Mouse (Mus musculus): ENCODE results near the gene Syngr4. TPM values are rescaled to one million over a fixed set of nuclear protein-coding genes. Genes with fewer than 3 reads are reported as not detected.
"Not testable (repeated sequence)": the region's sequence is repeated elsewhere in the genome, so short reads cannot be mapped to it uniquely, and the experiment has no call there.

Gene Syngr4
- polyA plus RNA-seq (2015; fragmentation: Nextera tagmentation; extraction: Ambion mirVana): 0.37 and 0.52 TPM in 2 replicates

DNA sequence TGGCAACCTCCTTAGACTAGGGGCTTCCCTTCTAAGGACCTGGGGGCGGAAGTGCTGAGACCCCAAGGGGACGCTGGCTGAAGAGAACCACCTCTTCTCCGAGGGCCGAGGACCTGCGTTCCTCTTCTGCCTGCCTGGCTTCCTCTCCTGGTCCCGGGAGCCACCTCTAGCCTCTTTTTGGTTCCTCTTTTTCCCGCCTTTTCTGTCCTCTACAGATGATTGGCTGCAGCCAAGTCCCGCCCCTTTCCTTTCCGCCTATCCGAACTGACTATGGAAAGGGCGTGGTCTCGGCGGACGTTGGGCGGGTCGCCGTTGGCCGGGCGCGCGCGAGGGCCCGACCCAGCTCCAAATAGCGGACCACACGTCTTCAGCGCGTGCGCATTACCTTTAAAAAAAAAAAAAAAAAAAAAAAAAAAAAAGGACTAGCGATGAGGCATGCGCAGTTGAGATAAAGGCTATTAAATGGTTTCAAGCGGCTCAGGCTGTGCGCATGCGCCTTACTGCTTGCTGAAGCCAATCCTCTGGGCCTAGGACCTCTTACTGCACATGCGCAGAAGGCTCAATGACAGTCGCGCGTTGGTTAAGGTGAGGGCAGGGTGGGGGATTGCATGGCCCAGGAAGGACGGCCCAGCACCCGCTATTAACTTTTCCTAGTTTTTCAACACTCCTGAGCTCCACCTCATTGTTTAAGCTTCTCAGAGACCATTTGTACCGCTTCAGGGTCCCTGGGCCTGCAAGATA is at the start of gene Syngr4, which contains the start of gene Tmem143:
Syngr4 (minus strand) TSS at position 198 of the 741 bp plus-strand sequence.
Tmem143 (plus strand) TSS at position 425 of the 741 bp plus-strand sequence.
- H3K27me3 ChIP-seq (replicated peaks): no peaks in the 10 kb centered on the region
- peak; percentile 93 for ATAC-seq (ENCODE audit: low FRiP score)
- peak within 1 kb of the TSS; percentile 64 for H3K9ac ChIP-seq (replicated peaks)
- H3K9me3 ChIP-seq (replicated peaks): no peaks in the 10 kb centered on the region
- H3K4me3 ChIP-seq (replicated peaks): peak within 1 kb of the TSS; percentile 56
- under 1% methylated on average over 40 of the region's 40 CpGs for WGBS
- H3K27ac ChIP-seq (replicated peaks): peak within 1 kb of the TSS; percentile 84
- peak within 1 kb of the TSS; percentile 92 for H3K4me2 ChIP-seq
- peaks cover 15% of the 10 kb centered on the region for H3K4me1 ChIP-seq
- H3K36me3 ChIP-seq: no peaks in the 10 kb centered on the region

DNA sequence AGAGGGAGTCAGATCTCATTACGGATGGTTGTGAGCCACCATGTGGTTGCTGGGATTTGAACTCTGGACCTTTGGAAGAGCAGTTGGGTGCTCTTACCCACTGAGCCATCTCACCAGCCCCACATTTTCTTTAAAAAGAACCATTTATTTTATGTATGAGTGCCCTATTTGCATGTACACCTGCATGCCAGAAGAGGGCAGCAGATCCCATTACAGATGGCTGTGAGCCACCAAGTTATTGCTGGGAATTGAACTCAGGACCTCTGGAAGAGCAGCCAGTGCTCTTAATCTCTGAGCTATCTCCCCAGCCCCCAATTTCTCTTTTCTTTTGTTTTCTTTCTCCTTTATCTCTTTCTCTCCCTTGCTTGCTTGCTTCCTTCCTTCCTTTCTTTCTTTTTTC is 46.8 kb upstream of the Syngr4 start:
- not testable (repeated sequence) for H3K27me3 ChIP-seq (replicated peaks); H3K9ac ChIP-seq (replicated peaks); H3K36me3 ChIP-seq; H3K4me2 ChIP-seq; H3K4me1 ChIP-seq; H3K9me3 ChIP-seq (replicated peaks); ATAC-seq (ENCODE audit: low FRiP score); H3K4me3 ChIP-seq (replicated peaks); H3K27ac ChIP-seq (replicated peaks)
- 69% methylated on average over 1 of the region's 1 CpGs for WGBS

DNA sequence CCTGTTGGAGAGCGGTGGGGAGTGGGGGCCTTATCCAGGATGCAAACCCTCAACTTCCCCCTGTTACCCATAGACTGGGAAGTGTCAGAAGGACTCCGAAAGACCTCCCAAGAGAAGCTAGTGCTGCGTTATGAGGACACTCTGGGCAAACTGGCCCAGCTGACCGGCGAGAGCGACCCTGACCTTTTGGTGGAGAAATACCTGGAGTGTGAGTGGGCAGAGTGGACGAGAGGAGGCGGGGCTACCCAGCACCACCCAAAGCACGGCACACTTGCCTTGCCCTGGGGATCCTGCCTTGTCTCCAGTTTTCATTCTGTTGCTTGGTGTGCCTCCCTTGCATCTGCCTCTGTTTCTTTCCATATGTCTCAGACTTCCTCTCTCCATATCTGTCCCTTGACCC is 45.5 kb upstream of the Syngr4 start:
- H3K4me2 ChIP-seq: no peak overlapping the region
- no peaks in the 10 kb centered on the region for H3K36me3 ChIP-seq
- H3K9me3 ChIP-seq (replicated peaks): no peaks in the 10 kb centered on the region
- H3K4me3 ChIP-seq (replicated peaks): no peak overlapping the region
- H3K27me3 ChIP-seq (replicated peaks): no peaks in the 10 kb centered on the region
- ATAC-seq (ENCODE audit: low FRiP score): no peak
- 84% methylated on average over 9 of the region's 9 CpGs for WGBS
- no peak overlapping the region for H3K27ac ChIP-seq (replicated peaks)
- no peaks in the 10 kb centered on the region for H3K4me1 ChIP-seq
- no peak overlapping the region for H3K9ac ChIP-seq (replicated peaks)

DNA sequence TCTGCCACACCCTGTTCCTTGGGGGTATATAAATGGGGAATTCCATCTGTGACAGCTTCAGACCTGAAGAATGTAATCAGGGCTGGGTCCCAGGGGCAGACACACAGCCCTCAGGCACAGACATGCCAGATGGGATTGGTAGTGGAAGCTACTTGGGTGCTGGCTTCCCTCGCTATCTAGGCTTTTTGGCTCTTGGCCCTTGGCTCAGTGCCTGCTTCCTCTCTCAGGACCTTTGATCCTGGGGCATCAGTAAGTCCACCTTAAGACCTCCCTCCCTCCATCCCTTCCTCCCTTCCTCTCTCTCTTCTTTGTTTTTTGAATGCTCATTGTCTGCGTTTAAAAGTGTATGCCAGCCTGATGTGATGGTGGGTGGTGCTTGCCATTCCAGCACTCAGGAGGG is 43.3 kb upstream of the Syngr4 start:
- Histone ChIP-seq H3K4me2 (no peak overlapping the region), H3K27ac (replicated peaks) (no peak overlapping the region), H3K27me3 (replicated peaks) (no peaks in the 10 kb centered on the region), H3K36me3 (no peaks in the 10 kb centered on the region), H3K9me3 (replicated peaks) (no peaks in the 10 kb centered on the region), H3K4me3 (replicated peaks) (no peak overlapping the region), H3K9ac (replicated peaks) (no peak overlapping the region), H3K4me1 (no peaks in the 10 kb centered on the region)
- WGBS: 43% methylated on average over 2 of the region's 2 CpGs
- no peak for ATAC-seq (ENCODE audit: low FRiP score)

DNA sequence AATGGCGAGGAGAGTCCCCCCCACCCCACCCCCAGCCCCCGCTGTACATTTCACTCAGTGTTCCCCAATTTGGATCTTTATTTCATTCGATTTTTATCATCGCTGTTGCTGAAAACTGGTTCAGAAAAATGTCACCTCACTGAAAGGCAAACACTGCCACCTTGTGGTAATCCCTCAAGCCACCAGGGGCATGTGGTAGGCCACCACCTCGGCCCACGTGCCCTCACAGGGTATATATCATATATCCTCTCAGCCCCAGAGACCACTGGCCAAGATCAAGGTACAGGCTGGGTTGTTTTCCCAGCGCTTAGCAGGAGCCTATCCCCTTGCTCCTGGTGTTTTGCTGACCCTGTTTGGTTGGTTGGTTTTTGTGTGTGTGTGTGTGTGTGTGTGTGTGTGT is 38.6 kb upstream of the Syngr4 start:
- no peaks in the 10 kb centered on the region for H3K27me3 ChIP-seq (replicated peaks)
- no peaks in the 10 kb centered on the region for H3K36me3 ChIP-seq
- H3K9ac ChIP-seq (replicated peaks): no peak overlapping the region
- H3K9me3 ChIP-seq (replicated peaks): no peaks in the 10 kb centered on the region
- 24% methylated on average over 7 of the region's 7 CpGs for WGBS
- no peak overlapping the region for H3K4me2 ChIP-seq
- ATAC-seq (ENCODE audit: low FRiP score): no peak
- H3K4me3 ChIP-seq (replicated peaks): no peak overlapping the region
- H3K4me1 ChIP-seq: no peaks in the 10 kb centered on the region
- H3K27ac ChIP-seq (replicated peaks): no peak overlapping the region

DNA sequence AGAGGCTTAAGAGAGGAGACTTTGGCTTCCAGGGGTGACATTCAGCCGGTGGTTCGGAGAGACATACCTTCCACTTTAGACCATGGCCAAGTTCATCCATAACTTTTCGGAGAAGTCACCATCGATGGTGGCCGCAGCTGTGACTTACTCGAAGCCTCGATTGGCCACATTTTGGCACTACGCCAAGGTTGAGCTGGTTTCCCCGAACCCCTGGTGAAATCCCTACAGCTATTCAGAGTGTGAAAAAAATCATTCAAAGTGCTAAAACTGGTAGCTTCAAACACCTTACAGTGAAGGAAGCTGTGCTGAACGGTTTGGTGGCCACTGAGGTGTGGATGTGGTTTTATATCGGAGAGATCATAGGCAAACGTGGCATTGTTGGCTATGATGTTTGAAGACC is 37.3 kb upstream of the Syngr4 start:
- H3K9me3 ChIP-seq (replicated peaks); ATAC-seq (ENCODE audit: low FRiP score); H3K27ac ChIP-seq (replicated peaks); H3K27me3 ChIP-seq (replicated peaks); H3K9ac ChIP-seq (replicated peaks); H3K4me3 ChIP-seq (replicated peaks); H3K4me1 ChIP-seq; H3K36me3 ChIP-seq; H3K4me2 ChIP-seq: not testable (repeated sequence)
- 86% methylated on average over 12 of the region's 12 CpGs for WGBS

DNA sequence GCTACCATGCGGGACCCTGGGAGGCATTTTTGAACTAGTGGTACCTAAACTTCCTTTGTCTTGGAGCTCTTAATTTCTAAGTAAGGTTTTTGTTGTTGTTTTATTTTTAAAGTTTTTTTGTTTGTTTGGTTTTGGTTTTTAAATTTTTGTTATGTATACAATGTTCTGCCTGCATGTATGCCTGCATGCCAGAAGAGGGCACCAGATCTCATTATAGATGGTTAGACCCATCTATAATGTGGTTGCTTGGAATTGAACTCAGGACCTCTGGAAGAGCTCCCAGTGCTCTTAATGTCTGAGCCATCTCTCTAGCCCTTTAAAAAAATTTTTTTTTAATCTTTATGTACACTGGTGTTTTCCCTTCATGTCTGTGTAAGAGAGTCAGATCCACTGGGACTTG is 33.2 kb upstream of the Syngr4 start:
- no peak overlapping the region for H3K4me3 ChIP-seq (replicated peaks)
- H3K27ac ChIP-seq (replicated peaks): no peak overlapping the region
- peaks cover under 1% of the 10 kb centered on the region; the same call in 1 of the 2 replicates for H3K4me1 ChIP-seq
- no peaks in the 10 kb centered on the region for H3K9me3 ChIP-seq (replicated peaks)
- peaks cover 13% of the 10 kb centered on the region for H3K27me3 ChIP-seq (replicated peaks)
- 89% methylated on average over 1 of the region's 1 CpGs for WGBS
- H3K9ac ChIP-seq (replicated peaks): no peak overlapping the region
- H3K36me3 ChIP-seq: no peaks in the 10 kb centered on the region
- H3K4me2 ChIP-seq: no peak overlapping the region
- ATAC-seq (ENCODE audit: low FRiP score): no peak

DNA sequence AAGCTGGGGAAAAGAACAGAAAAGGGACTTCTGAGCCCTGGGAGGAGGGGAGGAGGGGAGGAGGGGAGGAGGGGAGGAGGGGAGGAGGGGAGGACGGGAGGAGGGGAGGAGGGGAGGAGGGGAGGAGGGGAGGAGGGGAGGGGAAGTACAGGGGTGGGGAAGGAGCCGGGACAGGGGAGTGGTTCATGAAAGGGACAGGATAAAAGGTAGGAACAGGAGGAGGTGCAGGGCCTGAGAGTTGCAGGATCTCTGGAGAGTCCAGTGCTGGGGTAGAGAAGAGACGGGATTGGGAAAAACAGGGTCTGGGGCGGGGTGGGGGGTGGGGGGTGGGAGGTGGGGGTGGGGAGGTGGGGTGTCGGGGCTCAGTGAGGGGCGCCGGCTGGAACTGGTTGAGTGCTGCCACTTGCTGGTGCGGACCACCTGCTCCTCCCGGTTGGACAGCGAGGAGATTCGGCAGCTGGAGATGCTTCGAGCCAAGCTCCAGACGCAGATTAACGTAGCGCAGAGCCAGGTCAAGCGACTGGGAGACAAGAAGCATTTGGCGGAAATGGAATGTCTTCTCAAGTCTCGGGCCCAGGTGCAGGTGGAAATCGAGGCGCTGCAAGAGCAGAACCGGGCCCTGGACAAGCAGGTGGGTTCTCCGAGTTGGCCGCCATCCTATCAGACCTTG is 32.2 kb upstream of the Syngr4 start:
- Histone ChIP-seq H3K4me1 (peaks cover 9% of the 10 kb centered on the region), H3K9me3 (replicated peaks) (no peaks in the 10 kb centered on the region), H3K4me2 (peak overlapping the region; percentile 32), H3K9ac (replicated peaks) (no peak overlapping the region), H3K27me3 (replicated peaks) (peaks cover 13% of the 10 kb centered on the region), H3K36me3 (no peaks in the 10 kb centered on the region), H3K4me3 (replicated peaks) (no peak overlapping the region), H3K27ac (replicated peaks) (no peak overlapping the region)
- ATAC-seq (ENCODE audit: low FRiP score): no peak
- 18% methylated on average over 17 of the region's 23 CpGs for WGBS

DNA sequence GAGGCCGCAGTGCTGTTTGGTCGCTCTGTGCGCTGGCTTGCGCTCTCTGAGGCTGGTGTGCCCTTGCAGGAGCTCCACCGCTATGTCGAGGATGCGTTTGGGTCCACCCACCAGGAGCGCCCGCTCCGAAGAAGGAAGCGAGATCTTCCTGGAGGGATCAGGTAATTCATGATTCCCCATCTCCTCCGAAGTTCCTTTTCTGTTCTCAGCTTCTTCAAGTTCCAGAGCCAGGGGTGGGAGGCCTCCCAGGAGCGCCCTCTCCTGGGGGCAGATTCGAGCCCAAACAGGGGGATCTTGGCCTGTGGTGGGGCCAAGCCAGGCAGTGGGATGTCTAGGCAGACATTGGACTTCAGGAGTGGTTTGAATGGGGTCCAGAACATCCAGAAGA is 27.9 kb upstream of the Syngr4 start:
- Histone ChIP-seq H3K36me3 (no peaks in the 10 kb centered on the region), H3K4me1 (peaks cover 21% of the 10 kb centered on the region), H3K27me3 (replicated peaks) (peaks cover 9% of the 10 kb centered on the region), H3K4me3 (replicated peaks) (peak overlapping the region; percentile 53), H3K9ac (replicated peaks) (peak overlapping the region; percentile 8; the same call in 1 of the 2 replicates), H3K4me2 (peak overlapping the region; percentile 71), H3K9me3 (replicated peaks) (no peaks in the 10 kb centered on the region), H3K27ac (replicated peaks) (peak overlapping the region; percentile 89)
- 15% methylated on average over 14 of the region's 14 CpGs for WGBS
- no peak for ATAC-seq (ENCODE audit: low FRiP score)

DNA sequence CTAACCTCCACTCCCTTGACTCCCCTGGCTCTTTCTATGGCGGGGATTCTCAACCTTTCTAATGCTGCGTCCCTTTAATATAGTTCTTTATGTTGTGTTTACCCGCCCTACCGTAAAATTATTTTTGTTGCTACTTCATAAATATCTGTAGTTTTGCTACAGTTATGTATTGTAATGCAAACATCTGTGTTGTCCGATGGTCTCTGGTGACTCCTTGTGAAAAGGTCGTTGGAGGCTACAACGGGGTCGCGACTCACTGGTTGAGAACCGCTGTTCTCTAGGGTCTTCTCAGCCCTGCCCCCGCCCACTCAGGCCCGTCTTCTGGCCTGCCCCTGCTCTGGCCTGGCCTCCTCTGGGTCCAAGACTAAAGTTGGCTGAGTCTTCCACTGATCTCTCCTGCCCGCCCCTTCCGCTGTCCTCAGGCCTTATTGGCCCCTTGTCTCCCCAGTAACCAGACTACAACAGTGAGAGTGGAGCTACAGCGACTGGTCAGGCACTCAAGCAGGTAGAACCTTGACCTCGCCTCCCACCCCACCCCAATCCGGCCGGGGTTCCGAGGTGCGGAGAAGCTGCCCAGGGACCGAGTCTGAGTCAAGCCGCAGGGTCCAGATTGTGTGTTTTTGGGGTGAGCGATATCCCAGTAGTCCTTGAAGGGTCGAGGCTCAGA is 27.4 kb upstream of the Syngr4 start, which contains the start of gene Ccdc114:
Ccdc114 (plus strand) TSS at position 311 of the 667 bp plus-strand sequence.
- Histone ChIP-seq H3K36me3 (no peaks in the 10 kb centered on the region), H3K4me2 (peak within 1 kb of the TSS; percentile 71), H3K9ac (replicated peaks) (peak within 1 kb of the TSS; percentile 54), H3K4me1 (peaks cover 21% of the 10 kb centered on the region), H3K27me3 (replicated peaks) (peaks cover 9% of the 10 kb centered on the region), H3K4me3 (replicated peaks) (peak within 1 kb of the TSS; percentile 53), H3K9me3 (replicated peaks) (no peaks in the 10 kb centered on the region), H3K27ac (replicated peaks) (peak within 1 kb of the TSS; percentile 89)
- peak; percentile 58 for ATAC-seq (ENCODE audit: low FRiP score)
- 6% methylated on average over 24 of the region's 24 CpGs for WGBS

DNA sequence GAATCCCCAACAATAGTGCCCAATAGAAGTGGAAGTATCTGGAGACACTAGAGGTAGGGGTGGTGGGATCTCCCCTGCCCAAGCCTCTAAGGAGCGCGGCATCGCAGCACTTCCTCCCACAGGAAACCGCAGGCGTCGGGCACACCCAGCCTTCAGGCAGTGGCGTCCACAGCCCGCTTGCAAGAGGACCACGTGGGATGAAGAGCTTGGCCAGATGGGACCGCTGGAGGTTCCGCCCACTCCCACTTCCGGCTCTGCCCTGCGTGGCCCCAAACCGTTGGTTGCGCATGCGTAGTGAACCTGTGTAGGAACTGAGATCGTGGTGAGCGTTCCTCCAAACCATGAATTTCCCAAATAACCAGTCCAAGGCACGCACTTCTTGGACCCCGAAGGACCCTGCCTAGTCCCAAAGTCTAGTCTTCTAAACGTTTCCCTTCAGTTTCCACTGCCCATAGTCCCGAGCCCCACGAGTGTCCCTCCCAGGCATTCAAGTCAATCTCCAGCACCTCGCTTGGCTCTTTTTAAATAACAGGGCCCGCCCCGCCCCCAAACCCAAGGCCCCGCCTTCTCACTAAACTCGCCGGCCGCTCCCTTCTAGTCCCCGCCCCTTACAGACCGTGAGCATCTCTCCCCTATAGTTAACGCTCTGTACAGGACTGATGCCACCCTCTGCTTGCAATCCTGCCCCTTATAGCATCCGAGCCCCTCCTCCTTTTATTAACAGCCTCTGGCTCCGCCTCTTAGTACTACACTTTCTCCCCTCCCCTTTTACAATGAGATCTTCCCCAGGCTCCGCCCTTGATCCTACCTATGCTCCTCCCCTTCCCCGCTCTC is 26.6 kb upstream of the Syngr4 start:
- Histone ChIP-seq H3K9me3 (replicated peaks) (no peaks in the 10 kb centered on the region), H3K4me3 (replicated peaks) (peak overlapping the region; percentile 53), H3K36me3 (no peaks in the 10 kb centered on the region), H3K4me2 (peak overlapping the region; percentile 71), H3K27me3 (replicated peaks) (peaks cover 7% of the 10 kb centered on the region), H3K9ac (replicated peaks) (peak overlapping the region; percentile 54), H3K4me1 (peaks cover 21% of the 10 kb centered on the region), H3K27ac (replicated peaks) (peak overlapping the region; percentile 89)
- ATAC-seq (ENCODE audit: low FRiP score): peak; percentile 92
- WGBS: under 1% methylated on average over 37 of the region's 37 CpGs
